Mouse (Mus musculus): ENCODE results near the gene Tmprss9. TPM values are rescaled to one million over a fixed set of nuclear protein-coding genes. Genes with fewer than 3 reads are reported as not detected.
"Not testable (repeated sequence)": the region's sequence is repeated elsewhere in the genome, so short reads cannot be mapped to it uniquely, and the experiment has no call there.

The Tmprss9 gene
- not detected for total RNA-seq (2021)
- long read RNA-seq, experiment 1: 0 reads
- long read RNA-seq, experiment 2, partial matches to known transcripts: 0 of 1 reads
- long read RNA-seq, experiment 2, other reads (novel, unspliced or antisense): 1 of 1 reads

DNA sequence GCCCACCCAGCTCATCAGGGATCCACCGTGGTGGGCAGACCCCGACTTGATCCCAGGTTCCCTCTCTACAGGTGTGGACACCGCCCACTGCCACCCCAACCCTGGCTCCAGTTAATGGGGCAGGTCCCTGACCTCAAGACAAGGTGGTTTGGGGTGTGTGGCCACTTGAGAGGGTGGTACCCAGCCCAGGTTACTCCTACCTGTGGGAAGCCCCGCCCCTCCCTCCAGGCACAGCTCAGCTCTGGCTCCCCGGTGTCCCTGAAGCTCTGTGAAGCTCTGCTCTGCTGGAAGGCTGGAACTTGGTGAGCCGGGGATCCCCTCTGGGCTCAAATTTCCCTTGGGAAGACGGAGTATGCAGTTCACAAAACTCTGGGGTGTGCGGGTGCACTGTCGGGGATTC is at the start of gene Tmprss9:
Gene Tmprss9 (plus strand): TSS at position 268 of the 400 bp plus-strand sequence.
- no peak for DNase-seq
- intact Hi-C loops (cut with DNase I): no loop called here

DNA sequence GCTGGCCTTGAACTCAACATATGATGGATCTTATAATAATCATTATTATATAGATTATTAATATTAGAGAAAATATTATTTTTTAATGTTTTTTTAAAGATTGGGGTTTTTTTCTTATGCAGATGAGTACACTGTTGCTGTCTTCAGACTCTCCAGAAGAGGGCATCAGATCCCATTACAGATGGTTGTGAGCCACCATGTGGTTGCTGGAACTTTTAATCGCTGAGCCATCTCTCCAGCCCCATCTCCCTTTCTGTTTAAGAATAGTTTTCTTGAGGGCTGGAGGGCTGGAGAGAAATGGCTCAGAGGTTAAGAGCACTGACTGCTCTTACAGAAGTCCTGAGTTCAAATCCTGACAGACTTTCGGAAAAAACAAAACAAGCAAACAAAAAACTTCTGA is 49.7 kb upstream of the Tmprss9 start:
- intact Hi-C loops (cut with DNase I): loop anchor here (2.0 kb wide), 1 partner anchor 55 kb away; no protein-coding TSS in a partner anchor
- no peak for DNase-seq

DNA sequence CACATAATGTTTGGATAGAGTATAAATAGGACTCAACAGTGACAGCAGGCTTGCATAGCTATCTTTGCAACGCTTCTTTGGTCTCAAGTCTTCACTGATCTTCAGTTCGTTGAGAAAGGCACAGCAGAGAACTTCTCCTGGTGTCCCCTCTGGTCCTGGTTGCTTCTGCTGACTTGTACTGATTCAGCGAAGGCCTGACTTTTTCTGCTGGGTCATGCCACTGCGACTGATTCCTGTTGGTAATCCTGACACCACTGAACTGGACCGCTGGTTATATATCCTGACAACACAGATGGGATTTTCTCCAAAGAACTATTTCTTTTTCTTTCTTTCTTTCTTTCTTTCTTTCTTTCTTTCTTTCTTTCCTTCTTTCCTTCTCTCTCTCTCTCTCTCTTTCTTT is 49.1 kb upstream of the Tmprss9 start:
- no peak for DNase-seq
- intact Hi-C loops (cut with DNase I): loop anchor here (2.0 kb wide), 1 partner anchor 54 kb away; no protein-coding TSS in a partner anchor

DNA sequence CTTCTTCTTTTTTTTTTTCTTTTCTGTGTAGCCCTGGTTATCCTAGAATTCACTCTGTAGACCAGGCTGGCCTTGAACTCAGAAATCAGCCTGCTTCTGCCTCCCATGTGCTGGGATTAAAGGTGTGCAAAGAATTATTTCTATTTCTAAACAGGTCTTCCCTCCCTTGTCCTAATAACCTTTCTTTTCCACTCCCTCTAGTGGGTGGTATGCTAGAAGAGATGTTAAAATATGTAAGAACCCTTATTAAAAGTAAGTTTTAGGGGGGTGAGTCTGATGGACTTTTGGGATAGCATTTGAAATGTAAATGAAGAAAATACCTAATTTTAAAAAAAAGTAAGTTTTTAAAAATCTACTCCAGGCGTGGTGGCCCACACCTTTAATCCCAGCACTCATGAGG is 48.3 kb upstream of the Tmprss9 start:
- DNase-seq: no peak
- intact Hi-C loops (cut with DNase I): loop anchor here (2.0 kb wide), 1 partner anchor 53 kb away; no protein-coding TSS in a partner anchor

DNA sequence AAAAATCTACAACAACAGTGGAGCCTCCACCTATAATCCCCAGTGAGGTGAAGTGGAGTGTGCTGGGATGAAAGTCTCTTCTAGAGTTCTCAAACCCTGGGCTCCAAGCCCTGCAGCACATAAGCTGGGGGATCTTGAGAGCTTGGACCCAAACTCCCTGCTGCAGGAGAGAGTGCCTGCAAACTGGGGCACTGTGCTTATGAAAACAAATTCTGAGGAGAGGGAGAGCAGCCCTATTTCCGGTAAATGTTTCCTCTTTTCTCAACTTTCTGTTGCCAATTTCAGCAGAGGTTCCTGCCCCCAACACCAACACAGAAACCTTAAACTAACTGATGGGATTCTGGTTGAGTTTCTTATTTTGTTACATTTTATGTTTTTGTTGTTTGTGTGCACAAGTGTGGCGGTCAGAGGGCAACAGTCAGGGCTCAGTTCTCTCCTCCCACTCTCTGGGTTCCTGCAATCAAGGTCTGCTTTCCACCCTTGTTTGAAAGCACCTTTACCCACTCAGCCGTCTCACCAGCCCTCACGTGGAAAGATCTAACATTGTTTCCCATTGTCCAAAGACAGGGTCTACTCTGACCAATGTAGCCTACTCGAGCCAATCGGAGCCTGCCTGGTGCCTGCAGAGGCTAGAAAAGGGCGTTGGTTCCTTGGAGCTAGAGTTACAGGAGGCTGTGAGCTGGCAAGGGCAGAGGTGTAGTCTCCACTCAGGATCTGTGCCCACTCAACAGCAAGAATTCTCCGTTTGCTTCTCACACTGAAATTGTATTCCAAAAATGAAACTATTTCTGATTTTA is 47.6 kb upstream of the Tmprss9 start:
- intact Hi-C loops (cut with DNase I): loop anchor here (2.0 kb wide), 1 partner anchor 53 kb away; no protein-coding TSS in a partner anchor
- DNase-seq: no peak

DNA sequence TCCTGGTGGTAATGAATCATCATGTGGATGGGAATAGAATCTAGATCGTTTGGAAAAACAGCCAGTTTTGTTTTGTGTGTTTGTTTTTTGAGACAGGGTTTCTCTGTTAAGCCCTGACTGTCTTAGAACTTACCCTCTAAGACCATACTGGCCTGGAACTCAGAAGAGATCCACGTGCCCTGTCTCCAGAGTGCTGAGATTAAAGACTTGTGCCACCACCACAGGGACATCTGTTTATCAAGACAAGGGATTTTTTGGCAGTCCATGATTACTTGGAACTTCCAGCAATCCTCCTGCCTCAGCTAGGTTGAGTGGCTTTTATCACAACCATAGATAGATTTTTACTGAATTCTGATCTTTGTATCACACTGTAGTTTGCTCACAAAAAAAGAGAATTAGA is 46.8 kb upstream of the Tmprss9 start:
- intact Hi-C loops (cut with DNase I): no loop called here
- DNase-seq: no peak

DNA sequence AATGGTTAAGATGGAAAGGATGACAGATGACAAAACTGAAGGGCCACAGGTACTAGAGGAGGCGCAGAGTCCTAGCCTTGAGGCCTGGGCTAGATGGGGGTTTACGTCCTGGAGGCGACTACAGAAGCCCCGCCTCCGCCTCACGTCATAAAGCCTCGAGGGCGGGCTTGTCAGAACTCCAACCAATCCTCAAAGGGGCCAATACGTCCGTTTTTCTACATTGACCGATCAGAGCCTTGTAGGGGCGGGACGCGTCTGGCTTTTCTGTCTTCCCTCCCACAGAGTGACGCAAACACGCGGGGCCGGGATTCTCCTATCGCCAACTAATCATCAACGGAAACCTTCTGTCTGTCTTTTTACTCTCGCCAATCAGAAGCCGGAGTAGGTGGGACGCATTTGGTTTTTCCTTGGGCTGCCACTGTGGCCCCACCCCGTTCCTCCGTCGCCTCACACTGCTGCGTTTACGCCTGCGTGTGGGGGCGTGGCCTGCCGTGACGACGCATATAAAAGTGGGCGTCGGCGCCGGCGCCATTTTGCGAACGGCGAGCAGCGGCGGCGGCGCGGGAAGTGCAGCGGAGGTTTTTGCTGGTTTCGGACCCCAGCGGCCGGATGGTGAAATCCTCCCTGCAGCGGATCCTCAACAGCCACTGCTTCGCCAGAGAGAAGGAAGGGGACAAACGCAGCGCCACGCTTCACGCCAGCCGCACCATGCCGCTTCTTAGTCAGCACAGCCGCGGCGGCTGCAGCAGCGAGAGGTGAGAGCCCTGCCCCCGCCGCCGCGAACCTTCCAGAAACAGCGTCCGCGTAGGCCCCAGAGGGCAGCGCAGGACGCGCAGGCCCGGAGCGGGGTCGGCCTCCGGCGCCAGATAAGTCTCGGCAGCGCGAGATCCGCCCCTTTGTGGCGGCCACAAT is 45.2 kb upstream of the Tmprss9 start, which contains the start of gene Oaz1:
Gene Oaz1 (plus strand): TSS at position 506 of the 912 bp plus-strand sequence.
- DNase-seq: peak; percentile 97 to 99
- intact Hi-C loops (cut with DNase I): no loop called here

DNA sequence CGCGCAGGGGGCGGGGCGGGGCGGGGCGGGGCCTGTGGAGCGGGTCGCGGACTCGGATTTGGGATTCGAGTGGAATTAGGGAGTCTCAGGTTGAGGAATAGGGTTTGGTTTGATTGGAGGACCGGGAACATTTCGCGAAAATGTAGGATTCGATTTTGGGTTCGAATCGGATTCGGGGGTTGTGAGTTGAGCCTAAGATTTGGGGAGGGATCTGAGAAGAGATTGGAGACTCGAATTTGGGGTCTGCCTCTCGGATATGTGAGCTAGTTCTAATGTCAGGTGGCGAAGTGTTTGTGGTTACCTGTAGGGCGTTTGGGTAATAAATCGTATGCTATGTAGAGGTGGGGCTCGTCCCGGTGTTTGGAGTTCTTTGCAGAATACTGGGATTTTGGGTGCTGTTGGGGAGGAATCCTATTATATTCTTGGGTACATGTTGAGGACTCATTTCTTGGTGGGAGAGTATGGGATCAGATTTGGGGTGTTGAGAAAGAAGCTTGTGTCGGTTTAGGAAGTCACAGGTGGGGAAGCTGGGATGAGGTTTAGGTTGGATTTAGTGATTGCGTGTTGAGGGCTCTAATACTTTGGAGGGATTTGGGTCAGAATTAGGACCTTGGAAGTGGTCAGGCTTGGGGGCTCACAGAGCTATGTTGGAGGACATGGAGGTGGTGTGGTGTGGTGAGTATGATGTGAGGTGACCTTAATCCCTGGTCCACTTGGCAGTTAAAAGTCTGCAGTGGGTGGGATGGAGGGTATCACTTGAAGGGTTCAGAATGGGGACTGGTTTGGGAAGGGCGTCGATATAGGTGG is 44.4 kb upstream of the Tmprss9 start:
- intact Hi-C loops (cut with DNase I): no loop called here
- DNase-seq: no peak

DNA sequence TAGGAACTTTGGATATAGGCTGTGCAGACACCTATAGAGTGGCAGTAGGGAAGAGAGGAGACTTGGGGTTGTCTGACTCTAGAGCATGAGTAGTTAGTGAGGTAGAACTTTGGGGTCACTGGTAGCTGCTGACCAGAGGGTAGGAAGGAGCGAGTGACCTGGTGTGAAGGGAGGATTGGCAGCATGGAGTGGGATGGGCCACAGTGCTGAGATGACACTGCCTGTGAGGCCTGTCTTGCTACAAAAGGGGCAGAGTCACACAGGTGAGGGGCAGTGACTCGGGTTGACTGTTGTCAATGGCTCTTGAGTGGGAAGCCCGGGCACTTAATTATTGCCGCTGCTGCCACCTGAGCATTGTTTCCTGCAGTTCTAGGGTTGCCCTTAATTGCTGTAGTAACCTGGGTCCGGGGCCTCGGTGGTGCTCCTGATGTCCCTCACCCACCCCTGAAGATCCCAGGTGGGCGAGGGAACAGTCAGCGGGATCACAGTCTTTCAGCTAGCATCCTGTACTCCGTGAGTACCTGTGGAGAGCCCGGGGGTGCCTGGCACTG is 43.7 kb upstream of the Tmprss9 start:
- intact Hi-C loops (cut with DNase I): no loop called here
- DNase-seq: no peak

DNA sequence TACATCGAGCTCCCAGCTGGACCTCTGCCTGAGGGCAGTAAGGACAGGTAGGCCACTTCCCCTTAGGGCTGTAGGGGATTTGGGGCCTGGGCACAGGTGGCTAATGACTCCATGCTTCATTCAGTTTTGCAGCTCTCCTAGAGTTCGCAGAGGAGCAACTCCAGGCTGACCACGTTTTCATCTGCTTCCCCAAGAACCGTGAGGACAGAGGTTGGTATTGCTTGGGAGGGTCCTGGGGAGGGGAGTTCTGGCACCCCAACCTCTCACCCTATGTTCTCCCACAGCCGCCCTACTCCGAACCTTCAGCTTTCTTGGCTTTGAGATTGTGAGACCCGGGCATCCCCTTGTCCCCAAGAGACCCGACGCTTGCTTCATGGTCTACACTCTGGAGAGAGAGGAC is 43.1 kb upstream of the Tmprss9 start:
- DNase-seq: not testable (repeated sequence)

DNA sequence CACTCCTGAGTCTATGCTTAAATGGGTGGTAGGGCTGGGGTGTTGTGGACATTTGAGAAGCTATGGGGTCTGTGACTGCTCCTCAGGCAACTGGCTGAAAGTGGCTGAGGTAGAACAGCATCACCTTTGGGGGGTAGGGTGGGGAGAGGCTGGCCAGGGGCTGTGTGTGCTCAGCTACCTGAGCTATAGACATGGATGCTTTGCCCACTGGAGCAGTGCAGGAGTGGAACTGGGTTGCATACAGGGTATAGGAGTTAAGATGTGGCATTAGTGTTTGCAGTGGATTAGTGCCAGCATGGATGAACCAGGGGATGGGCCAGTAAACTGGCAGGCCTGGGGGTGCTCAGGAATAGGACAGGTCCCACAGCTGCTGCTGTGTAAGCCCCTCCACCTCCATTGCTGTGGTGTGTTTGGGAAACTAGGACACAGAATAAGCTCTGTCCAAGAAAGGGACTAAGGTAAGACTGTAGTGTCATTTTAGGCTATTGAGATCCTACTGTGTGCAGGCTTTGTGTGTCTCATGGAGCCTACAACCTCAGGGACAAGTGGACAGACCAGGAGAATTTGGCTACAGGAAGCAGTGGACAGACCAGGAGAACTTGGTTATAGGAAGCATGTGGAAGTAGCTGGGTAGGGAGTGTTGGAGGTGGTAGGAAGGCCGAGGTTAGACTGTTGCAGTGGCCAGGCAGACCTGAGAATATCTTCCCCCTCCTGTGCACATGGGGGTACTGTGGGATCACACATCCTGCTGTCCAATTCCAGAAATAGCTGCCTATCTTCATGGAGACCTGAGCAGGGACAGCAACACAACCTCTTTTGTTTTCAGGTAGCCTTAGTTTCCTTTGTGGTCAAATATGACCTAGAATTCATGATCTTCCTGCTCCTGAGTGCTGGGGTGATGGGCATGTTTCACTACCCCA is 42.0 kb upstream of the Tmprss9 start:
- DNase-seq: no peak
- intact Hi-C loops (cut with DNase I): no loop called here

More for the DNA sequence above, 43.1 kb upstream of the Tmprss9 start:
- intact Hi-C loops (cut with DNase I): not testable (repeated sequence)

DNA sequence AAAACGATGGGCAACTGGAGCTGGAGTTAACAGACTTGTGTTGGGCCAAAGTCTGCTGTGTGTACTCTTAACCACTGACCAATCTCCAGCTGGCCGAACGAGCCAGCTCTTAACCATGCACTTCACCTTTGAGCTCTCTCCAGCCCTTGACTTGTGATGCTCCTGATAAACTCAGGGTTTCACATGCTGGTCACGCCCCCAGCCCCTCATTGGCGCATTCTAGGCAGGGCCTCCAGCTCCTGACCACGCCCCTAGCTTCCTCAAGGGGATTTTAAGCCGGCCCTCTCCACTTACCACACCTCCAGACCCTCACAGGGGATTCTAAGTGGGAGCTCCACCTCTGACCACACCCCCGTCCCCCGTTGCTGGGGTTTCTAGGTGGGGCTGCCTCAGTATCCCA is 40.5 kb upstream of the Tmprss9 start:
- intact Hi-C loops (cut with DNase I): no loop called here

DNA sequence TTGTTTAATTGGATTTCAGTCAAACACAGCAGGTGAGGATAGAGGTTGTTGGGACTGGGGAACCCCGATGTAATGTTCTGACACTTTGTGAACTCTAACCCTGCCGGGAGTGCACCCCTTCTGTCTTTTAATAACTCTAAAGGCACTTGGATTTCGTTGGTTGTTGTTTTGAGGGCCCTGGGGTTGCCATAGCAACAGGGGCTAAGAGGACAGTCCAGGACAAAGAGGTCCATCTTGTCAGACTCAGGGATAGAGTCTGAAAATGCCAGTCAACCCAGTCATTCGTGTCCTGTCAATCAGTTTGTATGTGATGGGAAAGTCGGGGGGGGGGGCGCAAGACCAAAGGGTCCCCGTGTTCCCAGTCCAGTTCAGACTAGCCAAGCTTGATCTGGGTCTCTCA is 38.8 kb upstream of the Tmprss9 start:
- intact Hi-C loops (cut with DNase I): no loop called here
- no peak for DNase-seq

More for the DNA sequence above, 40.5 kb upstream of the Tmprss9 start:
- peak in 1 of 2 experiments; percentile 45 for DNase-seq

DNA sequence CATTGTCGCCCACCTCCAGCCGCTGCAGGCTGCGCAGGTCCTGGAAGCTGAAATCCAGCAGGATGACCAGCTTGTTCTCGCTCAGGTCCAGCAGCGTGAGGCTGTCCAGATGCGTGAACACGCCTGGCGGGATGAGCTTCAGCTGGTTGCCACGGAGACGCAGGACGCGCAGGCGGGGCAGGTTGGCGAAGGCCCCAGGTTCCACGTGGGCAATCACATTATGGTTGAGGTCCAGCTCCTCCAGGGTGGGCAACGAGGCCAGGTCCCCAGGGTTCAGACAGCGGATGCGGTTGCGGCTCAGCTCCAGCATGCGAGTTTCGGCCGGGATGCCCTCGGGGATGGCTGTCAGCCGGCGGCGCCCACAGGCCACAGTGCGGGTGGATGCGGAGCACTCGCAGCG is 36.0 kb upstream of the Tmprss9 start:
- DNase-seq: no peak

DNA sequence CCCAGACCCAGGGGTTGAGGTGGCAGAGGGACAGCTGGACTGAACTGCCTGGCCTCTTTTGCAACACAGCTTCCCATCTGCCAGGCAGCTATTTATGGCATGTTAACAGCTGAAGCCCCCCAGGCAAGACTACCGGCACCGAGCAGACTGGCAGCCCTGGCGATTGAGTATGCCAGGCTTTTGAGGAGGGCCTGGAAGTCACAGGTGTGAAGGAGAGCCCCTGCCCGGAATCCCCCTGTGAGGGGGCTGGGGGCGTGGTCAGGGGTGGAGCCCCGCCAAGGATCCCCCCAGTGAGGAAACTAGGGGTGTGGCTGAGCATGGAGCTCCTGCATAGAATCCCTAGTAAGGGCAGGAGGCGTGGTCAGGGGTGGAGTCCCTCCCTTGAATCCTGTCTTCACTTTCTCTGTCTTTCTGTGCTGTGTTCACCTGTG is 34.7 kb upstream of the Tmprss9 start:
- no peak for DNase-seq
- intact Hi-C loops (cut with DNase I): no loop called here

More for the DNA sequence above, 36.0 kb upstream of the Tmprss9 start:
- intact Hi-C loops (cut with DNase I): no loop called here

DNA sequence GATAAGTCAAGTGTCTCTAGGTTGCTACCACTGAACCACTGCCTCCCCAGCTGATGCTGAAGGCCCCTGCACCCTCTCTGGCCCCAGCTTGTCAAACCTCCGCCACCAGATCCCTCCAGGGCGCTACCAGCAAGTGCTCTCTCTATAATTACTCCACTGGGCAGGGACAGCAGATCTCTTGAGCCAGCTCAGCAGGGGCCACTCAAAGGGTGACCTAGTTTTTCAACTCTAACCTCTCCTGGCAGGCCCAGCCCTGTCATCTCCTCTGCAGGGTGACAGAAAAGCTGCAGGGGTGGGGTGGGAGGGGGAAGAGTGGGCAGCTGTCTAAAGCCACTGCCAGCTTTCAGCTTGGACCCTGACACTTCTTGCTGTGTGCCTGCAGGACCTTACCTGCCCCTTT is 33.8 kb upstream of the Tmprss9 start:
- intact Hi-C loops (cut with DNase I): no loop called here
- no peak for DNase-seq

DNA sequence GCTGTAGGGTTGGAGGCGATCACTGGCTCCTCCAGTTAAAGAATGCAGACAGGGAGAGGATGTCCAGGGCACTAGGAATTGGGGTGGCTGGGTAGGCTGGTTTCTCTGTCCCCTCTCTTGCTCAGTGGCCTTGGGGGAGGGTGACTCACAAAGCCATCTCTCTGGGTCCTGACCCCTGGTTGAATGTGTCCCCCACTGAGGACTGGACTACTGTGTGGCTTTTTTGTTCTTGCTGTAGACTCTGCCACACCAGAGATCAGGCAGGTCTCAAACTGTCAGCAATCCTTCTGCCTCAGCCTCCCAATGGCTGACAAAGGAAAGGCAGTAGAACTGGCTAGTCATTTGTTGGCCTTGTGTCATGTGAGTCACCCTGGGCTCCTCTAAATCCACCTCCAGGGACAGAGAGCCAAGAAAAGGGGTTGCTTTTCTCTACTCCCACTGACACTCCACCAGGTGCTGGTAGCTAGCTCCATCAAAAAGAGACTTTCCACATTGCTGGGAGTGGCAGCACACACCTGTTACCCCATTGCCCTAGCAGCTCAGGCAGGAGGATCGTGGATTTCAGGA is 33.2 kb upstream of the Tmprss9 start:
- intact Hi-C loops (cut with DNase I): no loop called here
- no peak for DNase-seq

DNA sequence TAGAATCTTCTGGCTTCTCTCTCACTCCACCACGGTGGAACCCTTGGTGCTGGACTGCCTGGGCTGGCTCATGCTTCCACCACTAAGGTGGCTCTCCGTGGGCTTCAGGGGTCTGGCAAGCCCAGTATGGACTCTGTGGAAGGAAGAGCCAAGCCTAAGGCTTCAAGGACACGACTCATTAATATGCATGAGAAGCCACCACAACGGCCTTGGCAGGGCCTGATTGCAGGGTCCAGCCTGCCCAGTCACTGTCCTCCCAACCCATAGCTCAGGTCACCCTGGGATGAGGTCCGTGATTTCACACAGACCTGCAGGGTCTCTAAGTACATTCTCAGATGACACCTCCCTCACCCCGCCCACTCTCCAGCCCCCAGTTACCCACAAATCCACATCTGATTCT is 31.8 kb upstream of the Tmprss9 start:
- DNase-seq: no peak
- intact Hi-C loops (cut with DNase I): no loop called here
